Mouse (Mus musculus): ENCODE data around the gene Ckm.

Gene Ckm

GRCm38 (mm10) chr7:19467638-19468037 is 63.1 kb downstream of the Ckm start:
- no peak for DNase-seq (ENCODE audit: low spot score)

DNA sequence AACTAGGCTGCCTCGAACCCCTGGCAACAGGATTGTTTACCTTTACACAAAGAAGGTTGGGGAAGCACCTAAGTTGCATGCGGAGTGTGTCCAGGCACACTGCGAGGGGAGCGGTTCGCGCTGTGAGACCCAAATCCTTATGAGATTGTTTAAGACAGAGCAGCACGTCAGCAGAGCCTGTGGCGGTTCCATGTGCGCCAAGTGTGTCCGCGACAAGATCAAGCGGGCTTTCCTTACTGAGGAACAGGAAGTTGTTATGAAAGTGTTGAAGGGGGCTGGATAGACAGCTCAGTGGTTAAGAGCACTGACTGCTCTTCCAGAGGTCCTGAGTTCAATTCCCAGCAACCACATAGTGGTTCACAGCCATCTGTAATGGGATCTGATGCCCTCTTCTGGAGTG is 63.7 kb downstream of the Ckm start:
- DNase-seq (ENCODE audit: low spot score): no peak

- no peak for DNase-seq (ENCODE audit: low spot score)
Observed at GRCm38 (mm10) chr7:19469404-19469803, 64.8 kb downstream of the Ckm start.

DNA sequence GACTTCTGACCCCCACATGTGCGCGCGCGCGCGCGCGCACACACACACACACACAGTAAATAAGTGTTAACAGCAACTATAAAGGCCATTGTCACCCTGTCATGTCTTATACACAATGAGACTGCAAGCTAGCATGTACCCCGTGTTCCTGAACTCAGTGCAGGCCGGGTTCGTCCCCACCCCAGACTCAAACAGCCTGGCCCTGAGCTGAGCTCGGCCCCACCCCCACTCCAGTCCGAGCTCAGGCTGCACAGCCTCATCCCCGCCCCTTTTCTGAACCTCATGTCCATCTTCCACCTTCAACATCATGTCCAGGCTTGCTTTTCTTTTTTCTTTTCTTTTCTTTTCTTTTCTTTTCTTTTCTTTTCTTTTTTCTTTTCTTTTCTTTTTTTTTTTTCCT is 65.7 kb downstream of the Ckm start:
- no peak for DNase-seq (ENCODE audit: low spot score)

- no peak for DNase-seq (ENCODE audit: low spot score)
Observed at GRCm38 (mm10) chr7:19472403-19472802, 67.8 kb downstream of the Ckm start.
